Mouse (Mus musculus): Measurements from ENCODE around the gene Fbxl18.

GRCm38 (mm10) chr5:142822286-142823095, 72.7 kb downstream of the Fbxl18 start:
- TF ChIP-seq CTCF (conservative IDR thresholded peaks at IDR 0.05; ENCODE audit: low read length) (no peak), NANOG (IDR thresholded peaks at IDR 0.05; ENCODE audit: borderline replicate concordance, low read length) (no peak)
